Comparison of ENCODE assay signal across 31 mouse cellular contexts in the genomic region with DNA sequence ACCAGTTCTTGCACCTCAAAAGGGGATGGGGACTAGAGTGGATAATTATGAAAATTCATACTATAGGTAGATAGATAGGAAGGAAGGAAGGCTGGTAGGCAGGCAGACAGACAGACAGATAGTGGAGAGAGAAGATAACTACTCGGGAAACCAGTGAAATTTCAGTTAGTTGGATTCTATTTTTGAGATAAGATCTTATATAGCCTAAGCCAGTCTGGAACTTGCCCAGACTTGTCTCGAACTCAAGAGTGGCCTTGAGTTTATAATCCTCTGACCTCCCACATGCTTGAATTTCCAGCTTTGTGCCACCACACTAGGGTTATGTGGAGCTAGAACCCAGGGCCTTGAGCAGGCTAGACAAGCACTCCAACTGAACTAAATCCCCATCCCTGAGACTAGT. TPM values are rescaled to one million over a fixed set of nuclear protein-coding genes. Genes with fewer than 3 reads are reported as not detected.
A peak's percentile ranks its signal among the peaks of the same experiment; 100 is the strongest.
DNase-seq lines count a peak whose midpoint lies in the region; ATAC-seq and TF ChIP-seq lines count a peak whose summit lies in the region.
"Had no signal": no experiment of that assay in that cellular context is flagged by ENCODE, and none has a peak within 500 bp of the region (broad histone marks: within the 10 kb centered on the region; RNA-seq: fewer than 3 reads in every experiment).

No protein-coding gene starts in this region.

- intact Hi-C loops in gastrocnemius, postnatal 36 days (cut with DNase I): no loop called here

- 91% methylated on average over 2 of the region's 2 CpGs for WGBS in limb, embryonic 10.5 days

- TF ChIP-seq CTCF in G1E (IDR thresholded peaks at IDR 0.05; ENCODE audit: low read depth, low read length): no peak
- no peak for TF ChIP-seq CTCF in embryonic fibroblast, embryonic 13.5 days (IDR thresholded peaks at IDR 0.05; ENCODE audit: borderline replicate concordance, insufficient read depth, low read length)

- H3K27me3 ChIP-seq in G1E (ENCODE audit: insufficient read depth, low read length): no peaks in the 10 kb centered on the region
- no peaks in the 10 kb centered on the region for H3K27me3 ChIP-seq in limb, embryonic 10.5 days (ENCODE audit: low read depth, poor library complexity, severe bottlenecking)
- H3K27me3 ChIP-seq: embryonic facial prominence, embryonic 12.5 days; embryonic facial prominence, embryonic 15.5 days; heart, embryonic 13.5 days; hindbrain, embryonic 15.5 days; intestine, embryonic 15.5 days had no signal

- H3K4me3 ChIP-seq in G1E (ENCODE audit: low read depth, low read length): no peak overlapping the region
- H3K4me3 ChIP-seq in embryonic fibroblast, embryonic 13.5 days (ENCODE audit: insufficient read depth, low read length): no peak overlapping the region
- no peak overlapping the region for H3K4me3 ChIP-seq in limb, embryonic 10.5 days
- H3K4me3 ChIP-seq: embryonic facial prominence, embryonic 12.5 days; embryonic facial prominence, embryonic 15.5 days; erythroblast, embryonic 14.5 days; gastrocnemius, adult 2 months; heart, adult 2 months; heart, embryonic 10.5 days; heart, embryonic 13.5 days; hindbrain, embryonic 15.5 days; intestine, embryonic 15.5 days had no signal

- peaks cover 44% of the 10 kb centered on the region for H3K36me3 ChIP-seq in G1E (replicated peaks)
- H3K36me3 ChIP-seq in limb, embryonic 10.5 days: peaks cover 33% of the 10 kb centered on the region

- peak overlapping the region; percentile 46 for H3K27ac ChIP-seq in embryonic fibroblast, embryonic 13.5 days (ENCODE audit: insufficient read depth, low read length)
- no peak overlapping the region for H3K27ac ChIP-seq in limb, embryonic 10.5 days
- H3K27ac ChIP-seq: embryonic facial prominence, embryonic 12.5 days; gastrocnemius, adult 2 months; heart, adult 2 months; heart, embryonic 10.5 days; heart, embryonic 13.5 days; hindbrain, embryonic 15.5 days; intestine, embryonic 15.5 days had no signal

- DNase-seq in 3T3-L1 (ENCODE audit: low read depth, low spot score) (peak; percentile 18), G1E (ENCODE audit: low spot score) (no peak)
- peak; percentile 37 for DNase-seq in gonadal fat pad, adult 2 months (ENCODE audit: low read depth)
- DNase-seq in T-cell, adult 2 months (ENCODE audit: low spot score): no peak
- no peak for DNase-seq in gastrocnemius, postnatal 36 days
- no peak for DNase-seq in testis, postnatal 14 days (ENCODE audit: low spot score)
- DNase-seq in limb, embryonic 10.5 days (ENCODE audit: low spot score): no peak
- DNase-seq: adrenal gland, postnatal 10 days; adrenal gland, postnatal 36 days; cerebellum, adult 11 months; cerebellum, adult 2 months; cerebellum, adult 9-11 months; cerebellum, postnatal 25 days; forebrain, postnatal 0 days; gastrocnemius, adult 2 months; gastrocnemius, postnatal 14 days; heart, adult 2 months; heart, postnatal 14 days; heart, postnatal 4 days; kidney, adult 11 months had no signal

- no peak for TF ChIP-seq POLR2A in embryonic fibroblast, embryonic 13.5 days (IDR thresholded peaks at IDR 0.05; ENCODE audit: low read depth, low read length)

- ATAC-seq in G1E (ENCODE audit: extremely low read depth, insufficient number of reproducible peaks, low FRiP score, poor library complexity, severe bottlenecking): peak; percentile 73
- ATAC-seq: activated CD4-positive, CD25-positive, alpha-beta regulatory T cell, adult 4 months; CD4-positive, CD25-positive, alpha-beta regulatory T cell, adult 4 months; forebrain, embryonic 14.5 days; forebrain, postnatal 0 days; intestine, embryonic 15.5 days had no signal

- peaks cover 3% of the 10 kb centered on the region; the same call in 1 of the 2 replicates for H3K9me3 ChIP-seq in G1E (replicated peaks)
- no peaks in the 10 kb centered on the region for H3K9me3 ChIP-seq in limb, embryonic 10.5 days (replicated peaks)
- H3K9me3 ChIP-seq: embryonic facial prominence, embryonic 12.5 days; embryonic facial prominence, embryonic 15.5 days; heart, embryonic 10.5 days; heart, embryonic 13.5 days; hindbrain, embryonic 15.5 days; intestine, embryonic 15.5 days had no signal

- H3K4me1 ChIP-seq in G1E (ENCODE audit: insufficient read depth, low read depth, low read length): peaks cover 35% of the 10 kb centered on the region
- peaks cover 5% of the 10 kb centered on the region; the same call in 1 of the 2 replicates for H3K4me1 ChIP-seq in embryonic fibroblast, embryonic 13.5 days (ENCODE audit: control insufficient read depth, insufficient read depth, low read length)
- H3K4me1 ChIP-seq in limb, embryonic 10.5 days: peaks cover 13% of the 10 kb centered on the region
- H3K4me1 ChIP-seq: embryonic facial prominence, embryonic 12.5 days; heart, embryonic 10.5 days; heart, embryonic 13.5 days; hindbrain, embryonic 15.5 days; intestine, embryonic 15.5 days had no signal

RNA-seq across cellular contexts. Expression of gene Prox2, which starts 26.3 kb away (rescaled TPM):
- total RNA-seq in G1E (2014; fragmentation: Nextera tagmentation) (12.1 and 13.5 TPM in 2 replicates), G1E (2017) (10.3 and 10.7 TPM in 2 replicates)
- 6.8 and 7.0 TPM in 2 replicates for polyA plus RNA-seq in G1E (2012)
- polyA plus RNA-seq in embryonic fibroblast, embryonic 13.5 days (2011; ENCODE audit: insufficient read length, low read depth, missing spikeins): 1.2 and 1.5 TPM in 2 replicates
- 3.0 and 3.4 TPM in 2 replicates for polyA plus RNA-seq in gonadal fat pad, adult 2 months (2012; rRNA removed)
- total RNA-seq in gastrocnemius, postnatal 36 days (2021): 1 to 10 TPM; 1.1 to 2.2 TPM
- polyA plus RNA-seq in limb, embryonic 10.5 days (2016; fragmentation: Nextera tagmentation; extraction: Ambion mirVana): 2.4 and 2.7 TPM in 2 replicates

RNA-seq across cellular contexts. Expression of gene Dlst, which starts 26.4 kb away (rescaled TPM):
- total RNA-seq in G1E (2014; fragmentation: Nextera tagmentation) (208 and 213 TPM in 2 replicates), G1E (2017) (200 and 221 TPM in 2 replicates)
- polyA plus RNA-seq in G1E (2012): 728 and 1,047 TPM in 2 replicates
- polyA plus RNA-seq in embryonic fibroblast, embryonic 13.5 days (2011; ENCODE audit: insufficient read length, low read depth, missing spikeins): 145 and 151 TPM in 2 replicates
- 125 and 132 TPM in 2 replicates for polyA plus RNA-seq in gonadal fat pad, adult 2 months (2012; rRNA removed)
- 100 to 1,000 TPM; 286 to 336 TPM for total RNA-seq in gastrocnemius, postnatal 36 days (2021)
- 116 and 123 TPM in 2 replicates for polyA plus RNA-seq in limb, embryonic 10.5 days (2016; fragmentation: Nextera tagmentation; extraction: Ambion mirVana)

Comparison
In these comparisons a context has a peak if more than half of its experiments do, and no peak if none do; other contexts are left out.
1. DNase-seq: peak in 3T3-L1 (single experiment) and gonadal fat pad, adult 2 months (single experiment); none in G1E (single experiment), T-cell, adult 2 months (single experiment), gastrocnemius, postnatal 36 days (0 of 2), testis, postnatal 14 days (single experiment) and limb, embryonic 10.5 days (single experiment).